Mouse (Mus musculus) embryonic facial prominence, embryonic 14.5 days (tissue): Measurements from ENCODE around the gene Zfand4. TPM values are rescaled to one million over a fixed set of nuclear protein-coding genes. Genes with fewer than 3 reads are reported as not detected.
A peak's percentile ranks its signal among the peaks of the same experiment; 100 is the strongest.

Experiments
- ATAC-seq: fragments of 200-750 bp; cut with Nextera tagmentation; 2 replicates; pipeline ENCODE4 v1.8.0; 2017; ENCODE audit warnings: low read depth, moderate number of reproducible peaks, moderate TSS enrichment
- DNase-seq: peaks from one replicate; pipeline ENCODE4 v3.0.0-alpha.2; 2015; ENCODE audit warnings: low spot score
- H3K27ac ChIP-seq: fragments of 300-500 bp; sonication (generic); replicated peaks from 2 replicates; pipeline ENCODE4 v1.5.1; 2014; ENCODE audit warnings: low read depth, mild to moderate bottlenecking, low read length, moderate library complexity
- H3K27me3 ChIP-seq: fragments of 300-500 bp; sonication (generic); replicated peaks from 2 replicates; pipeline ENCODE4 v1.6.1; 2014; ENCODE audit warnings: low read length; ENCODE audit not compliant: control insufficient read depth, insufficient read depth
- H3K36me3 ChIP-seq: fragments of 300-500 bp; sonication (generic); 2 replicates; pipeline ENCODE4 v1.6.1; 2014; ENCODE audit warnings: low read length, mixed read lengths; ENCODE audit not compliant: control insufficient read depth, insufficient read depth
- H3K4me1 ChIP-seq: fragments of 300-500 bp; sonication (generic); 2 replicates; pipeline ENCODE4 v1.6.1; 2014; ENCODE audit warnings: antibody characterized with exemption, low read length; ENCODE audit not compliant: control insufficient read depth, insufficient read depth
- H3K4me2 ChIP-seq: fragments of 300-500 bp; sonication (generic); 2 replicates; pipeline ENCODE4 v1.6.1; 2014; ENCODE audit warnings: low read depth, mild to moderate bottlenecking, low read length, moderate library complexity, mixed read lengths
- H3K4me3 ChIP-seq: fragments of 300-500 bp; sonication (generic); 2 replicates; pipeline ENCODE4 v1.5.1; 2014; ENCODE audit warnings: low read depth, mild to moderate bottlenecking, low read length
- H3K9ac ChIP-seq: fragments of 300-500 bp; sonication (generic); 2 replicates; pipeline ENCODE4 v1.6.1; 2014; ENCODE audit warnings: low read depth, mild to moderate bottlenecking, low read length, moderate library complexity, mixed read lengths
- H3K9me3 ChIP-seq: fragments of 300-500 bp; sonication (generic); 2 replicates; pipeline ENCODE4 v1.6.1; 2016; ENCODE audit warnings: low read length; ENCODE audit not compliant: control insufficient read depth
- WGBS: fragments of 180-500 bp; shearing (Covaris S2); extraction: QIAGEN DNeasy Blood & Tissue Kit; methylation state at CpG from one replicate; pipeline ENCODE4 v1.1.7; 2014; 5-methylcytosine and 5-hydroxymethylcytosine counted together
- polyA plus RNA-seq: library from polyadenylated mRNA; unstranded; fragments of >200 nt; fragmentation: Nextera tagmentation; extraction: Ambion mirVana; gene quantifications from 2 replicates; pipeline ENCODE4 v1.2.1, GENCODE M21; 2014

Zfand4 gene
- polyA plus RNA-seq, 1 experiment from 2014 or later: 6.5 TPM

GRCm38 (mm10) chr6:116337835-116338501, 73.9 kb downstream of the Zfand4 start, which contains the start of gene March8:
Gene March8, plus strand, starts transcription at chr6:116338024.
- Histone ChIP-seq H3K36me3 (no peaks in the 10 kb centered on the region; the same call in 1 of the 2 replicates), H3K4me3 (peak within 1 kb of the TSS; percentile 95), H3K4me1 (no peaks in the 10 kb centered on the region), H3K9me3 (no peaks in the 10 kb centered on the region), H3K9ac (peak within 1 kb of the TSS; percentile 82), H3K4me2 (peak within 1 kb of the TSS; percentile 73), H3K27me3 (no peaks in the 10 kb centered on the region), H3K27ac (no peak within 1 kb of the TSS)
- 0% methylated on average over 48 of the region's 75 CpGs for WGBS
- DNase-seq (peak; percentile 95), ATAC-seq (peak; percentile 95)

GRCm38 (mm10) chr6:116338520-116338919, 74.5 kb downstream of the Zfand4 start:
- DNase-seq (no peak), ATAC-seq (no peak)
- Histone ChIP-seq H3K4me2 (peak overlapping the region; percentile 73), H3K4me3 (peak overlapping the region; percentile 95), H3K9ac (peak overlapping the region; percentile 82), H3K36me3 (no peaks in the 10 kb centered on the region; the same call in 1 of the 2 replicates), H3K27me3 (no peaks in the 10 kb centered on the region), H3K4me1 (no peaks in the 10 kb centered on the region), H3K27ac (no peak overlapping the region), H3K9me3 (no peaks in the 10 kb centered on the region)
- 7% methylated on average over 8 of the region's 8 CpGs for WGBS

GRCm38 (mm10) chr6:116339088-116339487, 75.1 kb downstream of the Zfand4 start:
- peak overlapping the region; percentile 73 for H3K4me2 ChIP-seq
- H3K9ac ChIP-seq: no peak overlapping the region; the same call in 1 of the 2 replicates
- H3K27ac ChIP-seq: no peak overlapping the region
- H3K27me3 ChIP-seq: no peaks in the 10 kb centered on the region
- H3K9me3 ChIP-seq: no peaks in the 10 kb centered on the region
- peak overlapping the region; percentile 95; the same call in 1 of the 2 replicates for H3K4me3 ChIP-seq
- no peaks in the 10 kb centered on the region for H3K4me1 ChIP-seq
- H3K36me3 ChIP-seq: no peaks in the 10 kb centered on the region; the same call in 1 of the 2 replicates
- DNase-seq: no peak
- ATAC-seq: no peak
- 84% methylated on average over 5 of the region's 5 CpGs for WGBS

- H3K27ac ChIP-seq: no peak overlapping the region
- H3K4me1 ChIP-seq: no peaks in the 10 kb centered on the region
- H3K9me3 ChIP-seq: no peaks in the 10 kb centered on the region
- no peak overlapping the region for H3K9ac ChIP-seq
- H3K4me2 ChIP-seq: no peak overlapping the region
- H3K4me3 ChIP-seq: no peak overlapping the region
- WGBS: 89% methylated on average over 1 of the region's 1 CpGs
- ATAC-seq (no peak), DNase-seq (no peak)
- H3K27me3 ChIP-seq: no peaks in the 10 kb centered on the region
- no peaks in the 10 kb centered on the region; the same call in 1 of the 2 replicates for H3K36me3 ChIP-seq
Observed at GRCm38 (mm10) chr6:116340521-116340920, 76.5 kb downstream of the Zfand4 start.

GRCm38 (mm10) chr6:116347953-116348352, 83.9 kb downstream of the Zfand4 start:
- Histone ChIP-seq H3K9me3 (no peaks in the 10 kb centered on the region), H3K27ac (no peak overlapping the region), H3K27me3 (no peaks in the 10 kb centered on the region), H3K36me3 (no peaks in the 10 kb centered on the region), H3K4me2 (no peak overlapping the region), H3K9ac (no peak overlapping the region), H3K4me3 (no peak overlapping the region), H3K4me1 (no peaks in the 10 kb centered on the region)
- no peak for DNase-seq
- 78% methylated on average over 2 of the region's 2 CpGs for WGBS
- no peak for ATAC-seq

- WGBS: 80% methylated on average over 3 of the region's 3 CpGs
- Histone ChIP-seq H3K9me3 (no peaks in the 10 kb centered on the region), H3K9ac (no peak overlapping the region), H3K4me1 (no peaks in the 10 kb centered on the region), H3K27me3 (no peaks in the 10 kb centered on the region), H3K36me3 (no peaks in the 10 kb centered on the region), H3K27ac (no peak overlapping the region), H3K4me3 (no peak overlapping the region), H3K4me2 (no peak overlapping the region)
- ATAC-seq (no peak), DNase-seq (no peak)
Observed at GRCm38 (mm10) chr6:116349997-116350396, 86.0 kb downstream of the Zfand4 start.

- H3K4me2 ChIP-seq: no peak overlapping the region
- 85% methylated on average over 6 of the region's 6 CpGs for WGBS
- H3K4me3 ChIP-seq: no peak overlapping the region
- no peaks in the 10 kb centered on the region for H3K4me1 ChIP-seq
- H3K36me3 ChIP-seq: no peaks in the 10 kb centered on the region
- no peak overlapping the region for H3K9ac ChIP-seq
- no peaks in the 10 kb centered on the region for H3K9me3 ChIP-seq
- H3K27me3 ChIP-seq: no peaks in the 10 kb centered on the region
- no peak overlapping the region for H3K27ac ChIP-seq
- DNase-seq (no peak), ATAC-seq (no peak)
Observed at GRCm38 (mm10) chr6:116350643-116351042, 86.6 kb downstream of the Zfand4 start.

- no peak overlapping the region for H3K9ac ChIP-seq
- no peak overlapping the region for H3K27ac ChIP-seq
- H3K36me3 ChIP-seq: no peaks in the 10 kb centered on the region
- H3K4me3 ChIP-seq: no peak overlapping the region
- ATAC-seq (no peak), DNase-seq (no peak)
- no peaks in the 10 kb centered on the region for H3K9me3 ChIP-seq
- H3K4me1 ChIP-seq: no peaks in the 10 kb centered on the region
- H3K4me2 ChIP-seq: no peak overlapping the region
- no peaks in the 10 kb centered on the region for H3K27me3 ChIP-seq
- WGBS: 76% methylated on average over 4 of the region's 4 CpGs
Observed at GRCm38 (mm10) chr6:116351534-116351933, 87.5 kb downstream of the Zfand4 start.

GRCm38 (mm10) chr6:116353428-116353827, 89.4 kb downstream of the Zfand4 start:
- H3K36me3 ChIP-seq: no peaks in the 10 kb centered on the region
- 88% methylated on average over 1 of the region's 1 CpGs for WGBS

More at GRCm38 (mm10) chr6:116353428-116353827, 89.4 kb downstream of the Zfand4 start:
- H3K4me3 ChIP-seq: no peak overlapping the region
- DNase-seq (no peak), ATAC-seq (no peak)
- H3K27me3 ChIP-seq: no peaks in the 10 kb centered on the region
- H3K9me3 ChIP-seq: no peaks in the 10 kb centered on the region
- no peak overlapping the region for H3K27ac ChIP-seq
- no peak overlapping the region for H3K9ac ChIP-seq
- no peak overlapping the region for H3K4me2 ChIP-seq
- no peaks in the 10 kb centered on the region for H3K4me1 ChIP-seq
